Mouse (Mus musculus) NIH3T3 (cell line): Measurements from ENCODE around the gene Dcaf6.
A peak's percentile ranks its signal among the peaks of the same experiment; 100 is the strongest.
"Not testable (repeated sequence)": the region's sequence is repeated elsewhere in the genome, so short reads cannot be mapped to it uniquely, and the experiment has no call there.

Experiments used
- DNase-seq: peaks from one replicate; pipeline ENCODE4 v3.0.0-alpha.2; 2012; ENCODE audit warnings: low read depth

Dcaf6 gene

GRCm38 (mm10) chr1:165421357-165421915 is 38.8 kb downstream of the Dcaf6 start:
- DNase-seq, result no peak

GRCm38 (mm10) chr1:165396401-165396805 is 63.9 kb downstream of the Dcaf6 start:
- peak; percentile 16 for DNase-seq

GRCm38 (mm10) chr1:165395940-165396339 is 64.3 kb downstream of the Dcaf6 start:
- DNase-seq, result no peak

- DNase-seq, result no peak
Observed at GRCm38 (mm10) chr1:165394836-165395235, 65.4 kb downstream of the Dcaf6 start.

- no peak for DNase-seq
Observed at GRCm38 (mm10) chr1:165393033-165393432, 67.2 kb downstream of the Dcaf6 start.

GRCm38 (mm10) chr1:165388716-165389115 is 71.6 kb downstream of the Dcaf6 start:
- DNase-seq, result peak; percentile 70

GRCm38 (mm10) chr1:165386525-165386923 is 73.8 kb downstream of the Dcaf6 start:
- DNase-seq, result no peak

GRCm38 (mm10) chr1:165385810-165386524 is 74.3 kb downstream of the Dcaf6 start:
- DNase-seq, result no peak

GRCm38 (mm10) chr1:165373839-165374238 is 86.4 kb downstream of the Dcaf6 start:
- no peak for DNase-seq

GRCm38 (mm10) chr1:165370990-165371389 is 89.3 kb downstream of the Dcaf6 start:
- DNase-seq, result no peak

GRCm38 (mm10) chr1:165365057-165365456 is 95.2 kb downstream of the Dcaf6 start:
- DNase-seq, result peak; percentile 13

GRCm38 (mm10) chr1:165363271-165363670 is 97.0 kb downstream of the Dcaf6 start:
- peak; percentile 65 for DNase-seq

GRCm38 (mm10) chr1:165356347-165356746 is 103.9 kb downstream of the Dcaf6 start:
- no peak for DNase-seq

- no peak for DNase-seq
Observed at GRCm38 (mm10) chr1:165348627-165349026, 111.6 kb downstream of the Dcaf6 start.

- peak; percentile 56 for DNase-seq
Observed at GRCm38 (mm10) chr1:165344453-165344852, 115.8 kb downstream of the Dcaf6 start.

- DNase-seq, result no peak
Observed at GRCm38 (mm10) chr1:165342126-165342525, 118.1 kb downstream of the Dcaf6 start.

GRCm38 (mm10) chr1:165332797-165333196 is 127.5 kb downstream of the Dcaf6 start:
- no peak for DNase-seq

GRCm38 (mm10) chr1:165330859-165331258 is 129.4 kb downstream of the Dcaf6 start:
- DNase-seq, result no peak

GRCm38 (mm10) chr1:165328384-165329289 is 131.6 kb downstream of the Dcaf6 start:
- not testable (repeated sequence) for DNase-seq

GRCm38 (mm10) chr1:165327831-165328230 is 132.4 kb downstream of the Dcaf6 start:
- no peak for DNase-seq

- no peak for DNase-seq
Observed at GRCm38 (mm10) chr1:165327370-165327769, 132.9 kb downstream of the Dcaf6 start.

GRCm38 (mm10) chr1:165322934-165323333 is 137.3 kb downstream of the Dcaf6 start:
- no peak for DNase-seq

- no peak for DNase-seq
Observed at GRCm38 (mm10) chr1:165321891-165322290, 138.4 kb downstream of the Dcaf6 start.
